Mouse (Mus musculus) kidney, adult 8-10 months (tissue): ENCODE measurements at regions not wholly inside any gene's neighbourhood (a gene's known extent, or its start where the extent isn't known, plus 50 kb on each side); places are given as distances from the start of the nearest gene placed in this dataset.

ENCODE experiments used
- DNase-seq, 2 experiments: peaks; one replicate each; pipeline ENCODE4 v3.0.0; 2022

- peak in 1 of 2 experiments; percentile 55 for DNase-seq
Observed at GRCm38 (mm10) chrX:14792261-14792660, 581.3 kb downstream of the H2al1n start.

DNA sequence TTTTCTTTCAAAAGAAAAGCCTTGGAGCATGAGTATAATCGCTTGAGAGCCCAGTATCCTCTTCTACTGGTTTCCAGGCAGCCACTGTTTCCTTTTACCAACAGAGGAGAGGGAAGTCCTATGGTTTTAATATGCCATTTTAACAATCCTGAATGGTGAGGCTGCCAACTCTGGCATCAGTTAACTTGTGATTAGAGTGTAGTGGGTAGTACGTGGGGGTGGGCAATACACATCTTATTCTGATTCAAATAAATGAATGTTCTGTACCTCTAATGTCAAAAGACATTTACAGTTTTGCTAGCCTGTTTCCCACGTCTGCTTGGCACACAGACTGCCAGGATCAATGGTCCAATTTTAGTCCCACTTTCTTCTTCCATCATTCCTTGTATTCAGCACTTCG, 624.9 kb downstream of the H2al1n start:
- DNase-seq, result no peak

DNA sequence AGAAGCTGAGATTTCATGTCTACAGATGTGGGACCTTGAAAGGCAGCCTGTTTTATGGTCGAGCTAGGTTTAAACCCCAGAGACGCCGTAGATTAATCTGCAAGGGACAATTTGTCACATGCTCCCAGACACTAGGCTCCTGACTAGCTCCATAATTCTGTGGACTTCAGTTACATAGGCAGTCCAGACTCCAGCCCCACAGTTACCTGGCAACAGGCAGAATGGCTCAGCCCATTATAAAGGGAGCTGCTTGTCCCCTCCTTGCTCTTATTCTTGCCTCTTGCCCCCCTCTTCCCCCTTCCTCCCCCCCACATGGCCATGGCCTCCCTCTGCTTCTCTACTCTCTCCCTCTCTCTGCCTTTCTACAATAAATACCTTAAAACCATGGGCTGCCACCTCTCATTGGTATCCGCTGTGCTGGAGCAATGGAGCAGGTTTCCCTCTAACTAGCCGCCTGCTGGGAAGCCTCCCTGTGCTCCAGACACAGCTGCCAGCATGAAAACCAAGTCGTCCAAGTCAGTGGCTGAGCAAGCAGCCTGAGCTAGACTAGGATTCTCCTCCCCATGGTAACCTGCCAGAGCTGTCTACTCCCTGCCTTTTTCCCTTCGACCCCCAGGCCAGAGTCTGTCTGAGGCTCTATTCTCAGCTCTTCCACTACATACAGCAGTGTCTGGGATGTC, 628.9 kb downstream of the H2al1n start:
- no peak for DNase-seq

- DNase-seq, result no peak
Observed at GRCm38 (mm10) chrX:14840420-14840757, 629.4 kb downstream of the H2al1n start.

- no peak for DNase-seq
Observed at GRCm38 (mm10) chrX:14845353-14845752, 634.4 kb downstream of the H2al1n start.

- no peak for DNase-seq
Observed at GRCm38 (mm10) chrX:14884612-14885011, 673.7 kb downstream of the H2al1n start.
